Mouse (Mus musculus): ENCODE results near the gene Prpsap1.

DNA sequence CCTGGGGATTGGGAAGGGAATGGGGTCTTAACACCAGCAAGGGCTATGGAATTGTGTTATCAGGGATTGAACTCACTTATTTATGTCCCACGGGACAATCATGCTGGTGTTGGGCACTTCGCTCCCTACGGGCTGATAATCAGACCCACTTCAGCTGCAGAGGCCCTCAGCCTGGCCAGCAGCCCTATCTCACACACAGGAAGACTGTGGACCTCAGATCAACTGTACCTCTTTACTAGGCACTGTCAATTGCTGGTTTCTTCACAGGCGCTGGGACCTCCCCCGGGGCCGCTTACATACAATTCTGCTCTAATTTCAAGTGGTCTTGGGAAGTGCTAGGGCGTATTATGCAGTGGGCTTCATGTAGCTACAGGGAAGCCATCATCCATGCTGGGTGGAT lies 42.7 kb upstream of the Prpsap1 start:
- TF ChIP-seq CTCF (IDR thresholded peaks at IDR 0.05; ENCODE audit: borderline replicate concordance, insufficient read depth, low read length) = no peak
- TF ChIP-seq POLR2A (IDR thresholded peaks at IDR 0.05; ENCODE audit: low read depth, low read length) = no peak

Measured in embryonic fibroblast, embryonic 13.5 days (primary cell).